Mouse (Mus musculus): Measurements from ENCODE around the gene Utp18.
A peak's percentile ranks its signal among the peaks of the same experiment; 100 is the strongest.

DNA sequence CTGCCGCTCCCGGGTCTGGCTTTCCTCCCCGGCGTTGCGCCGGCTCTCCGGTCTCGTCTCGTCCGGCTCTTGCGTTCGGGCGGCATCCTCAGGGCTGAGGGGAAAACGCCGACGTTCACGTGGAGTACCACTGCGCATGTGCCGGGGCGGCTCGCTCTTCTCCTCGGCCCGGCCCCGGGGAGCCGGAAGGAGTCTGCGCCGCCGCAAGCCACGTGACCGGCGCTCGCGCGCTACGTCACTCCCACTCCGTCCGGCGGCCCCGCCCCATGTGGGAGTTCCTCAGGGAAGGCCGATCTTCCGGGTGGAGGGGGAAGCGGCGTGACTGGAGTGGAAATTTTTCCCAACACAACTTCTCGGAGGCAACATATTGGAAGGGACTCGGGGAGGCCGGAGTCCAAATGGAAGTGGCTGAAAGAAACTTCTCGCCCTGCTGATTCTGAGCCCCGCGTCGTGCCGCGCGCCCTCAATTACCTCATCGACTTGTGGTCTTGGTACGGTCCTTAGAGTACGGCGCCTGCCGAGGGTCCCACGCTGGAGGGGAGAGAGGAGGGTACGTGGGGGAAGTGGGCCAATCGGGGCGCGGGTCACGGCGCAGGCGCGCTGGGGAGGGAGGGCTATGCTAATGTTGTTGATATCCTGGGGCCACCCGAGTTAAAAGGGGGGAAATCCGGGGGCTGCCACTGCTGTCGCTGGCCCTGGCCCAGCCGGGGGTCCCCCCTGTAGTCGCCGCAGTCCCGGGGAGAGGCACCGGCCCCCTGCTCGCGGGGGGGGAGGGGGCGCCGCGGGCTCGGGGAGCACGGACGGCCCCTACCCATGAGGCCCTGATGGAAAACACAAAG lies at the start of gene Utp18, which contains the start of gene Mbtd1:
- TF ChIP-seq CTCF (IDR thresholded peaks at IDR 0.05; ENCODE audit: borderline replicate concordance, insufficient read depth, low read depth, low read length) (no peak), POLR2A (IDR thresholded peaks at IDR 0.05; ENCODE audit: borderline replicate concordance, insufficient read depth, low read length) (peak; percentile 54)

Data from cerebellum, adult 2 months (tissue).